Mouse (Mus musculus): ENCODE data around the gene Sav1. TPM values are rescaled to one million over a fixed set of nuclear protein-coding genes. Genes with fewer than 3 reads are reported as not detected.

Sav1 gene
- polyA plus RNA-seq (2015; fragmentation: Nextera tagmentation; extraction: Ambion mirVana), result 1.1 and 1.5 TPM in 2 replicates

DNA sequence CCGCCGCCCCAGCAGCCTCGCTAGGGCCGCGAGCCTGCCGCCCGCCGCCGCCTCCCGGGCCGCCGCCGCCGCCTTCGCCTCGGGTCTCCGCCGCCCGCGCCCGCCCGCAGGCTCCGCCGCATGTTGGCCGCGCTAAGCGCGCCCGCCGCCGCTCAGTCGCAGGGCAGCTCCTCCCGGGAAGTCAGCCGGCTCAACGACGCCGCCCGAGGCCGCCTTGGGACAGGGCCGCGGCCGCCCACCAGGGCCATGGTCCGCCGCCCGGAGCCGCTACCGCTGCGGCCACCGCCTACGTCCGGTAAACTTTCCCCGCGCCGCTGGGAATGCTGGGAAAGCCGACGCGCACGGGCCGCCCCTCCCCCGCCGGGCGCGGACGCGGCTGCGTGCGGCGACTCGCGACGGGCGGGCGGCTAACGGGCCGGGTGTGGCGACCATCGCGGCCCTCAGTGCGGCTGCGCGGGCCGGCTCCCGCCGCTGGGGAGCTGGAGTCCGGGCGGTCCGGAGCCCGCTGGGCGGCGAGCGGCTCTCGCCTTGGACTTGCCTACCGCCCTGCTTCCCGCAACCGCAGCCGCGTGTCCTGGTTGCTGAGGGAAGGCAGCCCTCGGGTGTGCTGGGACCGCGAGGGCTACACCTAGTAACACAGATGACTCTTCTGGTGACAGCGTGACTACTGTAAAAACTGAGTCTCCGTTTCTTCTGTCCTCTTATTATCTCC, at the start of gene Sav1:
Gene Sav1, minus strand, starts transcription at position 217 of the 712 bp plus-strand sequence.
- no peaks in the 10 kb centered on the region for H3K27me3 ChIP-seq
- no peaks in the 10 kb centered on the region for H3K9me3 ChIP-seq (replicated peaks)
- under 1% methylated on average over 65 of the region's 102 CpGs for WGBS
- H3K4me3 ChIP-seq, result peak within 1 kb of the TSS; percentile 82
- H3K4me1 ChIP-seq, result peaks cover 19% of the 10 kb centered on the region
- peak within 1 kb of the TSS; percentile 85 for H3K9ac ChIP-seq
- peak; percentile 93 for ATAC-seq
- peak within 1 kb of the TSS; percentile 80 for H3K27ac ChIP-seq
- H3K36me3 ChIP-seq (ENCODE audit: poor library complexity, severe bottlenecking), result peaks cover 23% of the 10 kb centered on the region
- H3K4me2 ChIP-seq, result peak within 1 kb of the TSS; percentile 80

DNA sequence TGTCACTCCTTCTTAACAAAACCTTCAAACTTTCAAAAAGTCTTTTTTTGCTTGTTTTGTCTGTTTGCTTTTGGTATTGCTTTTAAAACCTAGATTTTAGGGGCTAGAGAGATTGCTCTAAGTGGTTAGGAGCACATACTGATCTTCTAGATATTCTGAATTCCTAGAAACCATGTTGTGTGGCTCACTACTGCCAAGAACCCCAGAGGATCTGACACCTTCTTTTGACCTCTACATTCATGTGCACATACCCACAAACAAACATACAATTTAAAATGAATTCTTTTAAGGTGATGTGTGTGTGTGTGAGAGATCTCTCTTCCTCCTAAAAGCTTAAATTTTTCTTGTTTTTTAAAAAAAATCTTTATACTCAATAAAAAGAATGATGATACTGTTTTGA, 39.4 kb upstream of the Sav1 start:
- H3K4me3 ChIP-seq, result no peak overlapping the region

DNA sequence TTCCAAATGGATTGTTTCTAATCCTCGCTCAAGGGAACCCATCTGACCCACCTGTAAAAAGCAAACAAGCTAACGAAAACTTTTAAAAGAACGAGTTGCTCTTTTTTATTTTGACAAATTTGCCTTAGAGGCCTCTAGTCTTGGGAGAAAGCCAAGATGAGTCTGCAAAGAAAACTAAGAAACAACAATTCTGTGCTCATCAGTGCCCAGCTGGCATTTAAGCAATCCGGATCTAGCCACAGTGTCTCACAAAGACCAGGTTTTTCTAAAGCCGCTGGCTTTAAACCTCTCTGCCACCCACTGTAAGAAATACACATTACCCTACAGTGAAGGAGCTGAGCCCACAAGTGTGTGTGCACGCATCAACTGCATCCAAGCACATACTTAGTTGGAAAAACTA, 38.6 kb upstream of the Sav1 start:
- H3K4me3 ChIP-seq, result no peak overlapping the region
- H3K27me3 ChIP-seq, result no peaks in the 10 kb centered on the region
- 0 out of 2 replicates have a peak, but pooled peaks cover 2% of the 10 kb centered on the region for H3K4me1 ChIP-seq
- H3K36me3 ChIP-seq (ENCODE audit: poor library complexity, severe bottlenecking), result peaks cover 59% of the 10 kb centered on the region
- no peak overlapping the region for H3K9ac ChIP-seq
- H3K4me2 ChIP-seq, result no peak overlapping the region
- no peak overlapping the region for H3K27ac ChIP-seq
- no peak for ATAC-seq
- no peaks in the 10 kb centered on the region for H3K9me3 ChIP-seq (replicated peaks)
- WGBS, result 85% methylated on average over 6 of the region's 6 CpGs

More for the DNA sequence above, 39.4 kb upstream of the Sav1 start:
- Histone ChIP-seq H3K27ac (no peak overlapping the region), H3K9ac (no peak overlapping the region), H3K9me3 (replicated peaks) (no peaks in the 10 kb centered on the region), H3K4me1 (0 out of 2 replicates have a peak, but pooled peaks cover 2% of the 10 kb centered on the region), H3K4me2 (no peak overlapping the region), H3K36me3 (ENCODE audit: poor library complexity, severe bottlenecking) (peaks cover 60% of the 10 kb centered on the region), H3K27me3 (no peaks in the 10 kb centered on the region)
- no peak for ATAC-seq

DNA sequence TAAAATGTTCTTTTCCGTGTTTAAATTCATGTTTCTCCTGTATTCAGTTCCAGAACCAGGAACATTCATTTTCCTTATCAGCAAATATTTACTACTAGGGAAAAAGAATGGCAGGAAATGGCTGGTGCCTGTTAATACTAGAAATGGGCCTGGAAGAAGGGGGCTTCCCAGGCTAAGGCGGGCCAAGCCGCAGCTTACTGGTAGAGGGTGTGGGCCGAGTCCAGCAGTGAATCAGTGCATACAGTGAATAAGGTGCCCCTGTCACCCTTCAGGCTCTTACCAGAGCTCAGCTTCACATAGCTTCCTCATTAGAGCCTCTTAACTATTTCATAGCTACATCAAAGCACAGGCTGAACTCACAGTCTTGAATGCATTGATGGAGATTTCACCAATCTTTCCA, 36.8 kb upstream of the Sav1 start:
- H3K27me3 ChIP-seq, result no peaks in the 10 kb centered on the region

DNA sequence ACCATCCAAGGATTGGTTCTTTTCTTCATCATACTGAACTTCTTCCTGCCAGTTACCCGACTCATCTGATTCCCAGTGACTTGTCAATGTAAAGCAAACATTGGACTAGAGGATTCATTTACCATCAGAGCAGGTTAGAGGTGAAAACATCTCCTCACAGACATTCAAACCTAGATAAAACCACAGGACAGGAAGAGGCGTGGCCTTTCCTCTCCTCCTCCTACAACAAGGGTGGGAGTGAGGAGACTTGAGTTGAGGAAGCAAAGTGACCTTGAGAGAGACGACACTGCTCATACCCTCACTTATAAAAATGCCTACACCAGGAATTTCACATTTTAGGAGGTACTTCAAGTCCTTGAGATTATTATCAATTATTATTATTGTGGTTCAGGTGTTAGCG, 31.4 kb upstream of the Sav1 start:
- WGBS, result 83% methylated on average over 4 of the region's 4 CpGs
- ATAC-seq, result no peak

More for the DNA sequence above, 36.8 kb upstream of the Sav1 start:
- no peak overlapping the region for H3K4me3 ChIP-seq
- no peaks in the 10 kb centered on the region for H3K4me1 ChIP-seq
- WGBS, result 93% methylated on average over 4 of the region's 4 CpGs
- no peaks in the 10 kb centered on the region for H3K9me3 ChIP-seq (replicated peaks)
- no peak overlapping the region for H3K4me2 ChIP-seq
- H3K9ac ChIP-seq, result no peak overlapping the region
- no peak for ATAC-seq
- peaks cover 62% of the 10 kb centered on the region for H3K36me3 ChIP-seq (ENCODE audit: poor library complexity, severe bottlenecking)
- H3K27ac ChIP-seq, result no peak overlapping the region

DNA sequence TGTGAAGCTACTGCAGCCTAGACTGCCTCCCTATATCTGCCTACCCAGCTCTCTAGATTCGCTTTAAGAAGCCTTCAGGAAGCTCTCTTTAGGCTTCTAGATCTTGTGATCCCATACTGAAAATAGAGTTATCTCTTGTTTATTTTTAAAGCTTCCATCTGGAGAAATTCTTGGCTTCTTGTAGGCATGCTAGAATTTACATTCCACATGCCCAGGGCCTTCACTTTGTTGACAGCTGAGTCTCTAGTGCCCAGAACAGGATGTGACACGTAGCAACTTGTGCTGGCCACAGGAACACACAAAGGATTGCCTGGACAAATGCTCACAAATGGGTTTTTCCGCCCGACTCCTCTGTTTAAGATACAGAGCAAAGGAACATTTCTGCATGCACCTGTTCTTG, 29.1 kb upstream of the Sav1 start:
- Histone ChIP-seq H3K9ac (no peak overlapping the region), H3K9me3 (replicated peaks) (0 out of 2 replicates have a peak, but pooled peaks cover 1% of the 10 kb centered on the region), H3K27me3 (no peaks in the 10 kb centered on the region), H3K4me1 (no peaks in the 10 kb centered on the region), H3K27ac (no peak overlapping the region), H3K4me3 (no peak overlapping the region), H3K36me3 (ENCODE audit: poor library complexity, severe bottlenecking) (peaks cover 53% of the 10 kb centered on the region), H3K4me2 (no peak overlapping the region)
- 83% methylated on average over 4 of the region's 4 CpGs for WGBS
- no peak for ATAC-seq

More for the DNA sequence above, 31.4 kb upstream of the Sav1 start:
- H3K9ac ChIP-seq, result no peak overlapping the region
- H3K27me3 ChIP-seq, result no peaks in the 10 kb centered on the region
- H3K9me3 ChIP-seq (replicated peaks), result no peaks in the 10 kb centered on the region
- no peak overlapping the region for H3K4me3 ChIP-seq
- peaks cover 61% of the 10 kb centered on the region for H3K36me3 ChIP-seq (ENCODE audit: poor library complexity, severe bottlenecking)
- H3K4me1 ChIP-seq, result no peaks in the 10 kb centered on the region
- H3K4me2 ChIP-seq, result no peak overlapping the region
- H3K27ac ChIP-seq, result no peak overlapping the region

DNA sequence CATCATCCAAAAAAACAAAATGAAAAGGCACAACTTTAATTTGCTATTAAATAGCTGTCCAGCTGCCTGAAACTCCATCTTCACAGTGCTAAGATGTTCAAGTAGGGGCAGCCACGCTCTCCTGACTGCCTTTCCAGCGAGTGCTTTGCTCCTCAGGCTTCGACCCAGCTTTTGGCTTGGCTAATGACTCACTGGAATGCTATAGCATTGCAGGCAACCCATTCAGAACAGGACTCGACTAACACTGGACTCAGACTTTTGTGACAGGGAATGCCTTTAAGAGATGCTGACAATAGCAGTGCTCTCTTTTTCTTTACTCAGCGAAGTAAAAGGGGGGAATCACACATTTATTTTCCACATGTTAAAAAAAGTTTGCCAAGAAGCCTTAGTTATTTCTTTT, 24.9 kb upstream of the Sav1 start:
- ATAC-seq, result no peak
- no peaks in the 10 kb centered on the region for H3K4me1 ChIP-seq
- H3K9me3 ChIP-seq (replicated peaks), result 0 out of 2 replicates have a peak, but pooled peaks cover 5% of the 10 kb centered on the region
- H3K4me3 ChIP-seq, result no peak overlapping the region
- no peak overlapping the region for H3K27ac ChIP-seq
- H3K9ac ChIP-seq, result no peak overlapping the region
- H3K27me3 ChIP-seq, result no peaks in the 10 kb centered on the region
- WGBS, result 16% methylated on average over 5 of the region's 5 CpGs
- peaks cover 32% of the 10 kb centered on the region for H3K36me3 ChIP-seq (ENCODE audit: poor library complexity, severe bottlenecking)
- no peak overlapping the region for H3K4me2 ChIP-seq

DNA sequence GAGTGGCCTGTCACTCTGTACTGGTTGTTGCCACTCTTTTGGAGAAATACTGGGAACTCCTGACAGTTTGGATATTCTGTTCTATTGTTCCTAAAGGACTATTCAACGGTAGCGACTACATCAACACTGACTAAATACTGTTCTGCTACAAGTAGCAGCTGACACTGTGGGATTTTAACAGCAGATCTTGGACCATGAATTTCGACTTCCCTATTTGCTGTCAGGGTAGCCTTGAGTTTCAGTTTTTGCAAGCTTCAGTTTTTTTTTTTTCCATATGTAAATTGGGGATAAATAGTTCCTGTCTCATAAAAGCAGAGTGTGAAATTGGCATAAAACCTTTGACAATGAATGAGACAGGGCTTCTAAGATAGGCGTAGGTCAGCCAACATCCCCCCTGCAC, 23.6 kb upstream of the Sav1 start:
- H3K36me3 ChIP-seq (ENCODE audit: poor library complexity, severe bottlenecking), result peaks cover 22% of the 10 kb centered on the region

DNA sequence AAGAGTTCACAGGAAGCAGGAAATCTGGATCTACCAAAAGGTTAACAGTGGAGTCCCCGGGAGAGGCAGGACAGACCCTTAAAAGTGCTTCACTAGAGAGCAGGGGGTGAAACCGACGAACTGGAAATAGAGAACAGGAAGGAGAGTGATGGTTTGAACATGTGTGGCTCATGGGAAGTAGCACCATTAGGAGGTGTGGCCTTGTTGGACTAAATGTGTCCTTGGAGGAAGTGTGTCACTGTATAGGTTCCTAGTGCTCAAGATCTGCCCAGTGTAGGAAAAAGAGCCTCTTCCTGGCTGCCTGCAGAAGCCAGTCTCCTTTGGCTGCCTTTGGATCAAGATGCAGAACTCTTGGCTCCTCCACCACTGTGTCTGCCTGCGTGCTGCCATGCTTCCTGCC, 18.3 kb upstream of the Sav1 start:
- H3K27me3 ChIP-seq, result no peaks in the 10 kb centered on the region
- no peak overlapping the region for H3K4me3 ChIP-seq
- 93% methylated on average over 4 of the region's 4 CpGs for WGBS
- ATAC-seq, result no peak
- no peak overlapping the region for H3K4me2 ChIP-seq
- H3K9me3 ChIP-seq (replicated peaks), result no peaks in the 10 kb centered on the region
- no peak overlapping the region for H3K9ac ChIP-seq
- no peaks in the 10 kb centered on the region for H3K4me1 ChIP-seq
- H3K36me3 ChIP-seq (ENCODE audit: poor library complexity, severe bottlenecking), result no peaks in the 10 kb centered on the region
- no peak overlapping the region for H3K27ac ChIP-seq

More for the DNA sequence above, 23.6 kb upstream of the Sav1 start:
- no peak overlapping the region for H3K9ac ChIP-seq
- no peak overlapping the region for H3K4me2 ChIP-seq
- H3K9me3 ChIP-seq (replicated peaks), result 0 out of 2 replicates have a peak, but pooled peaks cover 5% of the 10 kb centered on the region
- H3K4me3 ChIP-seq, result no peak overlapping the region
- H3K4me1 ChIP-seq, result no peaks in the 10 kb centered on the region
- ATAC-seq, result no peak
- H3K27me3 ChIP-seq, result no peaks in the 10 kb centered on the region
- 93% methylated on average over 4 of the region's 4 CpGs for WGBS
- no peak overlapping the region for H3K27ac ChIP-seq

DNA sequence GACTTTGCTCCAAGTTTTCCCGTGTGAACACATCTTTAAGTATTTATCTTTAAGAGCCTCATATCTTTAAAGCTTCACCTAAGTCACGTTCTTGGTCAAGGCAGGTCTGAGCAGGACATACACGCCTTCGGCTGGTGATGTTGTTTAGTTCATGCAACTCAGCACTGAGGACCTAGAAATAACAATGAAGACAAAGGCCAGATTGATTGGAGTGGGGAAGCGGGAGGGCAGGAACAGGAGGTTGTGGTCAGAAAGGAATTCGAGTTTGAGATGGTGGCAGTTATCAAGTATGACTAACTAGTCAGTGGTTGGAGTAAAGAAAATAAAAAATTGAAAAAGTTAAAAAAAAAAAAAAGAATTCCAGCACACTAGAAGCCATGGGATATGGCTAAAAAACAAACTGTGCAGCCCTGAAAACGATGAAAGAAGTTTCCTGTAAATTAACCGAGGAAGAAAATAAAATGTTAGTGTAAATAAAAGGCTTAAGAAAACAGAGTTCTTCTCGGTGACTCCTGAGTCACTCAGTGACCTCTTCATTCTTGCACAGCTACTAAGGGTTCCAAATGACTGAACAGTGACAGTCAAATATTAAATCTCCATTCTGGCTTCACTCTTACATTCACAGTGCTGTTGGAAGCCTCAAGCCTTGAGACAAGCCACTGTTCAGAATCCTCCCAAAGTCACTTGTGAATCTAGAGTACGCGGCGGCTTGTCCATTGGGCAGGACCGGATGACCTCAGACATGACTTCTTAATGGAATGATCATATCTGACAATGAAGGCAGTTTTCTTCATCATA, 11.6 kb upstream of the Sav1 start:
- Histone ChIP-seq H3K4me1 (no peaks in the 10 kb centered on the region), H3K27me3 (no peaks in the 10 kb centered on the region), H3K4me3 (no peak overlapping the region), H3K27ac (no peak overlapping the region), H3K4me2 (no peak overlapping the region), H3K9me3 (replicated peaks) (no peaks in the 10 kb centered on the region), H3K9ac (no peak overlapping the region), H3K36me3 (ENCODE audit: poor library complexity, severe bottlenecking) (no peaks in the 10 kb centered on the region)
- 86% methylated on average over 13 of the region's 13 CpGs for WGBS
- ATAC-seq, result no peak

DNA sequence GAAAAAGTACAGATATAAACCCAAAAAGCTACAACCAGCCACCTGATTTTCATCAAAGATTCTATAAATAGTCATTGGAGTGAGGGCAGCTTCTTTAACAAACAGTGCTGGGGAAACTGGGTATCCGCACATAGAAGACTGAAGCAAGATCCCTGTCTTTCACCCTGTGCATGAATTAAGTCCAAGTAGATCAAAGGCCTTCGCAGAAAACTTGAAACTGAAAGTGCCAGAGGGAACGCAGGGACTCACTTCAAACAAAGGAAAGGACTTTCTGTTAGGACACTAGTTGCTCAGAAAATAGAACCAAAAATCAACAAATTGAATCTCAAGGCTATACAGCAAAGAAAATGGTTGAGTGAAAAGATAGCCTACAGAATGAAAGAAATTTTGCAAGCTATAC, 8.6 kb upstream of the Sav1 start:
- ATAC-seq, result no peak
- H3K9me3 ChIP-seq (replicated peaks), result no peaks in the 10 kb centered on the region
- no peak overlapping the region for H3K4me3 ChIP-seq
- no peaks in the 10 kb centered on the region for H3K4me1 ChIP-seq
- H3K36me3 ChIP-seq (ENCODE audit: poor library complexity, severe bottlenecking), result no peaks in the 10 kb centered on the region
- no peak overlapping the region for H3K9ac ChIP-seq
- H3K27ac ChIP-seq, result no peak overlapping the region
- no peak overlapping the region for H3K4me2 ChIP-seq
- H3K27me3 ChIP-seq, result no peaks in the 10 kb centered on the region
- 60% methylated on average over 3 of the region's 3 CpGs for WGBS

DNA sequence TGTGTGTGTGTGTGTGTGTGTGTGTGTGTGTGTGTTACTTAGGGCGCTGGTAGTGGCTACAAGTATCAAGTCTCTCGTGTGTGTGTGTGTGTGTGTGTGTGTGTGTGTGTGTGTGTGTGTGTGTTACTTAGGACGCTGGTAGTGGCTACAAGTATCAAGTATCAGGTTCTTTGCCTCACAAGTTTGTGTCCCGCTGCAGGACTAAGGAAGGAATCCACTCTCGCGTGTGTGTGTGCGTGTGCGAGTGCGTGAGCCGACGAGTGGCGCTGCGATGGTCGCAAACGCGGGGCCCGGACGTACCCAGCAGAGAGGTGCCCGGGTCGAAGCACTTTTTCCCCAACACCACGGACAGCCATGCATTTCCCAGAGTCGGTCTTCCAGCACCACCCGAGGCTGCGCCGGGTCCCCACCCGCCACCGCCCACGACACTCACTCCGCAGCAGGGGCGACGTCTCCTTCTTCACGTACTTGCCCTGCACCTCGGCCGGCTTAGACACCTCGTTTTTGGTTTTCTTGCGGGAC, 500 bp downstream of the Sav1 start:
- H3K36me3 ChIP-seq (ENCODE audit: poor library complexity, severe bottlenecking), result peaks cover 28% of the 10 kb centered on the region
- H3K4me1 ChIP-seq, result peaks cover 19% of the 10 kb centered on the region
- no peaks in the 10 kb centered on the region for H3K27me3 ChIP-seq
- H3K4me2 ChIP-seq, result peak overlapping the region; percentile 80
- ATAC-seq, result peak; percentile 66
- 0% methylated on average over 23 of the region's 36 CpGs for WGBS
- peak overlapping the region; percentile 82 for H3K4me3 ChIP-seq
- H3K9ac ChIP-seq, result peak overlapping the region; percentile 85
- H3K9me3 ChIP-seq (replicated peaks), result no peaks in the 10 kb centered on the region
- H3K27ac ChIP-seq, result peak overlapping the region; percentile 80

All from forebrain, embryonic 13.5 days (tissue).